Mouse (Mus musculus): ENCODE measurements around the gene Stxbp3.

Gene Stxbp3

DNA sequence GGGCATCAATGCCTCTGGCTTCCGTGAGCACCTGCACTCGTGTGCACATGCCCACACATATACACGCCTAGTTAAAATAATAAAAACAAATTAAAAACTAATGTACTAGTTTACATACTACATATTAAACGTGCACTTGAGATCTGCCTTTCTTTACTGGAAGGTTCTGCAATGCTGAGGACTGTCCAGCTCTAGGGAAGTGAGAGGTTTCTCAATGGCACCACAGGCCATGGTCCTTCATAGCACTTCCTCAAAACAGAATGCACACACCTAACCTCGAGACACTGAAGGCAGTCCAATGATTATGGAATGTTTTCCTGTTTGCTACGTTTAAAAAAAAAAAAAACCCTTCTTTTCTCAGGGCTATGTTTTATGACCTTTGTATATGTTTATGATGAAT lies 42.6 kb downstream of the Stxbp3 start:
- peak; percentile 27 for DNase-seq (ENCODE audit: low read depth, low spot score)

DNA sequence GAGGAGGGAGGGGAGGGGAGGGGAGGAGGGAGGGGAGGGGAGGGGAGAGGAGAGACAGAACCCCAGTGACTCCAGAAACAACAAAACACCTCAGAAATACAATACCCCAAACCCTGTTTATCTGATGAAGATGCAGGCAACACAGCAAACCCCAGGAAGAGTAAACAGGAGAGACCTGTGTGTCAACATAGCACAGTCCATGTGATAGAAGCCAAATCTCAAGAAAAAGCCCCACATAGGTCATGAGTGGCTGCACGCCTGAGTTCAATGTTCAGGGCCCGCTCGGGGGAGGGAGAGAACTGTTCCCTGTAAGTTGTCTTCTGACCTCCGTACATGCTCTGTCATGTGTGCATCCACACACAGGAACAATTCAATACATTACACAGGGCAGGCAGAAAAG lies 43.9 kb downstream of the Stxbp3 start:
- DNase-seq (ENCODE audit: low read depth, low spot score), result peak; percentile 22

DNA sequence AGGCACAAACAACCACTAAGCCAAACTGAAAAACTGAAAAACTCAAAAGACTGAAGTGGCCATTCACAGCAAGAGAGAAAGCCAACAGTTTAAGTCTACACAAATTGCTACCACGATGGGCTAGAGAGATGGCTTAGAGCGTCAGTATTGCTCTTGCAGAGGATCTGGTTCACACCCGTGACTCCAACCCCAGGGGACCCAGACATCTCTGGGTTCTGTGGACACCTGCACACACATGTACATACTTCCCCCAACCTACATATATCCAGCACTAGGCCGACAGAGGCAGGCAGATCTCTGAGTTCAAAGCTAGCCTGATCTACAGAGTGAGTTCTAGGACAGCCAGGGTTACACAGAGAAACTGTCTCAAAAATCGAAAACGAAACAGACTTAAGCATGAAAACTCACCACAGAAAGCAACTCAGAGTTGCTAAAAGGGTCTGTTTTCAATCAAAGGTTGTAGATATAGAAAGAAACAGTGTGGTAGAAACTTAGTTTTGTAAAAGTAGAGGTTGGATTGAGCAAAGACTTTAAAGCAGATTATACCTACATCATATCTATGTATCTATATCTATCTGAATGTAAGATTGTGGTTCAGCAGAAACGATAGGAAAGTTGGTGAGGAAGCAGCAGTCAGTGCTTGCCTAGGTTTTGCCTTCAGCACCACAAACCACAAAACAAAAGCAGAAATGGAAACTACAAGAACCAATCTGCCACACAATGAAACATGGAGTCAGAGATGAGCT lies 44.6 kb downstream of the Stxbp3 start:
- peak; percentile 62 for DNase-seq (ENCODE audit: low read depth, low spot score)

DNA sequence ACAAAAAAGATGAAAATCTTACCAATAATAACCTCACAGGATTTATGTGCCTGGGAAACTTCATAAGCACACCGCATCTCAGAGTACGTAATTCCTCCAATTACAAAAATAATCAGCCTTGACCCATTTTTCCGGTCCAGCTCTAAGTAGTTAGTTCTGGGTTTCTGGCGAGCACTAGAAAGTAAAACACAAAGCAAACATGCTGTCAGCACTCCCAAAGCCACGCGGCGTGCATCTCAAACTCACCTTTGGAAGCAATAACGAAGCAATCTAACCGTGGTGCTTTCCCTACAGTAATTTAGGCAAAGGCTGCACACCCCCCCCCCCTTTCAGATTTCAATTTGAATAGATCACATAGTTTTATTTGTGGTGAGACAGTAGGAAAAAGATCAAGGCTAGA lies 45.5 kb downstream of the Stxbp3 start:
- DNase-seq (ENCODE audit: low read depth, low spot score), result no peak

DNA sequence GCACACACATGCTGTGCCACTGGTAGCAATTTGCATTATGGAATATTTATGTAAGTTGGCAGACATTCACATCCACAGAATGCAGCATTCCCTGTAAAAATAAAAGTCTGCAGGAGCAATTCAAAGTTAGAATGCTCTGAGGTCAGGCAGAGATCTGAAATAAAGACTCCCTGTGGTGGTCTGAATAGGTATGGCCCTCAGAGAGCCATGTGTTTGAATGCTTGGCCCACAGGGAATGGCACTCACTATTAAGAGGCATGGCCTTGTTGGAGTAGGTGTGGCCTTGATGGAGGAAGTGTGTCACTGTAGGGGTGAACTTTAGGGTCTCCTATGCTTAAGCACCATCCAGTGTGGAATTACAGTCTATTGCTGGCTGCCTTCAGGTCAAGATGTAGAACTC lies 47.9 kb downstream of the Stxbp3 start:
- no peak for DNase-seq (ENCODE audit: low read depth, low spot score)

DNA sequence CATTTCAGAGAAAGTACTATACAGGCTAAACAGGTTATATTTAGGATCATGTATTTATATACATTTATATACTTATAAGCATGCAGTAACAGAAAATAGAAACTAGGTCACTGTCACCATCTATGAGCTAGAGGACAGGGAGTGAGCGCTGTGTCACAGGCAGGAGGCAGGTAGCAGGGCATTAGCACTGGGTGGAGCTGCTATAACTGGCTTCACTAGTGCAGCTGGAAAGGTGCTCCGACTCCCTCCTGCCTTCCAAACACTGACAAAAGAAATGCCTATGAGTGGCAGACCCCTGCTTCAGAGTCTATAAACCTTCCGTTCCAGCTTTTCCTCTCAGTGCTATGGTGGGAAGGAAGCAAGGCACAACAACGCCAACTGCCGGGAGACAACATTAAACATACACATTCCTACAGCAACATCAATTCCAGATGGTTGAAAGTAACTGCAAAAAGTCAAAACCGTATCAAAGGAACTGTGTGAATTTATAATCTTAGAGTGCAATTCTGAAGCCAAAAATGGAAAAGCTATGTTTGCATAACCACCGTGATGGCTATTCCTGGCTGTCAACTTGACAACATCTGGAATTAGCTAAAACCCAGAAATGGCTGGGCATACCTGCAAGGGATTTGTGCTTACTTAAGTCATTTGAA lies 49.1 kb downstream of the Stxbp3 start:
- DNase-seq (ENCODE audit: low read depth, low spot score), result no peak

DNA sequence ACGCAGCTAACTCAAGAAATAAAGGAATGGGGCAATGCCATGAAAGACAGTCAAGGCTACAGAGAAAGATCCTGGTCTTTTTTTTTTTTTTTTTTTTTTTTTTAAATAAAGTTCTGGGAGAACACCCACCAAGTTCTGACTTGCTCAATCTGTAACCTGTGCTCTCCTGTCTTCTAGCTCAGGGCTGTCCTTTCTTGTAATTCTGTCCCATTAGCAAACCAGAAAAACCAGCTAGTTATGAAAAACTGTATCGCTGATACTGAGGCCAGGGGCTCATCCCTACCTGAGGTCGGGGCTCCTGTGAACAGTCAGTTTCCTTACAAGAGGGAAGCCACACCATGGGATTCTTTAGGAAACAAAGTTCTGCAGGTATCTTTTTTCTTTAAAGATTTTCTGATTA lies 49.8 kb downstream of the Stxbp3 start:
- no peak for DNase-seq (ENCODE audit: low read depth, low spot score)

DNA sequence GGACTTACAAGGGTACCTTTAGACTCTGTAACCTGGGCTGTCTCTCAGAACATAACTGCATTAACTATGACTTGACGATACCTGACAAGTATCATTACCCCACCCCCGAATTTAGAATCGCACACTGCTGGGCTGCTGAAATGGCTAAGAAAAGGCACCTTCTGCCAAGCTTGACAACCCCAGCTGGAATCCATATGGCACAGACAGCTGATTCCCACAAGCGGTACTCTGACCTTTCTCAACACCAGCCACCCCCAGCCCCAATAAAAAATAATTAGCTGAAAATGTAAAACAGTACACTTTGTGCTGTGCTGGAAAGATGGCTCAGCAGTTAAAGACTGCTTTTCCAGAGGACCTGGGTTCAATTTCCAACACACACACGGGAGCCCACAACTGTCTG lies 51.0 kb downstream of the Stxbp3 start:
- DNase-seq (ENCODE audit: low read depth, low spot score), result no peak

DNA sequence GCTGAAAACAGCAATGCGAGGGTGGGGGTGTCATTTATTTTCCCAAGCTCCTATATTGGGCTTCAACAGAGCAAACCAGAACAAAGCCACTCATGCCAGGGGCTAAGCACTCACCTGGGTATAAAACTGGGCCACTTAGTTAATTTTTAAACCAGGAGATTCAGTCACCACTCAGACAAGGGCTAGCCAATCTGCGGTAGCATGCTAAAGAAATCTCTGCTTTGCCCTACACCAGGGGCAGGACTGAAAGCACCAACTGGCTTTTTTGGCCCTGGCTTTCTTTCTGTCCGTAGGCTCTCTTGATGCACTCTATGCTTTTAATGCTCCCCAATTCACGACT lies 51.9 kb downstream of the Stxbp3 start:
- no peak for DNase-seq (ENCODE audit: low read depth, low spot score)

DNA sequence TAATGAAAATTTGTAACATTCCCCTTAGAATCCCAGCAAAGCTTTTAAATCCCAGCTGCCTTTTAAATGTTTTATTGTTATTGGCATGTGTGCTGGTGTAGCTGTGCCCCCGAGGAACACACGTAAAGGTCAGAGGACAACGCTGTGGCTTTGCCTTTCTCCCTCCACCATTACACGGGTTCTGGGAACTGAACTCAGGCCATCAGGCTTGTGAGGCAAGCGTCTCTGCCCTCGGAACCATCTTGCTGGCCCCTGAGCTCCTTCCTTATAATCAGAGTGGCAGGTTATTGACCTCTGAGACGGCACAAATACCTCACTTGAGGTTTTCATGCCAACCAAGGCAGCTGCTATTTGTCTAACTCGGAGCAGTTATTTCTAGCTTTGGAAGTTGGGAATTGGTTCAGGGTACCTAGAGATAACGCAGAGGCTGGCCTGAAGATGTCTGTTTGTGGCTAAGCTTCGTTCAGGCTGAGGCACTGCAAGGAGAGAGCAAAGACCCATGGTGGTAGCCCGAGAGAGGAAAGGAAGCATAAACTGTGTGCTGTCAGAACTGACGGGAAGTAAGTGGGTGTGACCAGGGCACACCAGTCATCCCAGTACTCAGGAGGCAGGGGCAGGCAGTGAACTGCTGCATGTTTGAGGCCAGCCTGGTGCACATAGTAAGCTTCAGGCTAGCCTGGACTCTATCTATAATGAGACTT lies 52.4 kb downstream of the Stxbp3 start:
- DNase-seq (ENCODE audit: low read depth, low spot score), result no peak

DNA sequence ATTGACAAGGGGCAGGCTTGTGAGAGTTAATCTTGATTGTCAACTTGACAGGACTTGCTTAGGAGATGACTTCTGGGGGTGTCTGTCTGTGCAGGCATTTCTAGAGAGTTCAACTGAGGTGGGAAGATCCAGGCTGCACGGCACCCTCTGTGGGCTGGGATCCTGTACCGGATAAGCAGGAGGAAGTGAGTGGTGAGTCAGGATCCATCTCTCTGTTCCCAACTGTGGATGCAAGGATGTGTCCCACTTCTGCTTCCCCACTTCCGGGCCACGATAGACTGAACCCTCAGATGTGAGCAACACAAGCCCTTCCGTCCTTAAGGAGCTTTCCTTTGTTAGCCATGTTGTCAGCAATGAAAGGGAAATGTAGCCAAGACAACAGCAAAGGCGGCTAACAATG lies 53.8 kb downstream of the Stxbp3 start:
- no peak for DNase-seq (ENCODE audit: low read depth, low spot score)

DNA sequence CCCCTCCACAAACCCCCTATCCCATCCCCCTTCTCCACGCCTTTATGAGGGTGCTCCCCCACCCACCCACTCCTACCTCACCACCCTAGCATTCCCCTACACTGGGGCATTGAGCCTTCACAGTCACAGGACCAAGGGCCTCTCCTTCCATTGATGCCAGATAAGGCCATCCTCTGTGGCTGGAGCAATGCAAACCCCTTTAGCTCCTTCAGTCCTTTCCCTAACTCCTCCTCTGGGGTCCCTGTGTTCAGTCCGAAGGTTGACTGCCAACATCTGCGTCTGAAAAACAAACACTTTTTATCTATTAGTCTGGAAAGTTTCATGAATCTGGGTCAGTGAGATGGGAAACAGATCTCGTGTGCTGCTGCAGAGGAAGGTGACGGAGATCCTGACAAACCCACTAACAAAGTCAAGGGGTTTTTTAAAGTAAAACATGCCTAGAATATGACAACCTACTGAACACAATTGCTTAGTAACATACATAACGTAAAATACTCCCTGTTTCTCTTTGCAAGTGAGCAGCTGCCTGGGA lies 57.9 kb downstream of the Stxbp3 start:
- DNase-seq (ENCODE audit: low read depth, low spot score), result no peak

DNA sequence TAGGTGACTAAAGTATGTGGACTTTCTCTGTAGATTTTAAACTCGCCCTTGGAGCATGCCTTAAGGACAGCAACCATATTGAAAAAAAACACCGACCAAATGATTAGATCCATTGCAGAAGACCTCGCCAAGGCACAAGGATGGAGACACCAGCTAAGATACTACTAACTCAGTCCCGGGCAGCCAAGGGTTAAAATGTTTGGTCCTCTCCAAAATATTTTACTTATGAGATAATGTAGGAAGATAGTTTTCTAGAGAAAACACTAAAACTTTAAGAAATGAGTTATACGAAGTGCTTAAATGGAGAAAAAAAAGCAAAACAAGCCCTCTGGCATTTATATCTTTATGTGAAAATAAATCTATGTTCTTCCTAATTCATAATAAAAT lies 58.4 kb downstream of the Stxbp3 start:
- DNase-seq (ENCODE audit: low read depth, low spot score), result no peak

DNA sequence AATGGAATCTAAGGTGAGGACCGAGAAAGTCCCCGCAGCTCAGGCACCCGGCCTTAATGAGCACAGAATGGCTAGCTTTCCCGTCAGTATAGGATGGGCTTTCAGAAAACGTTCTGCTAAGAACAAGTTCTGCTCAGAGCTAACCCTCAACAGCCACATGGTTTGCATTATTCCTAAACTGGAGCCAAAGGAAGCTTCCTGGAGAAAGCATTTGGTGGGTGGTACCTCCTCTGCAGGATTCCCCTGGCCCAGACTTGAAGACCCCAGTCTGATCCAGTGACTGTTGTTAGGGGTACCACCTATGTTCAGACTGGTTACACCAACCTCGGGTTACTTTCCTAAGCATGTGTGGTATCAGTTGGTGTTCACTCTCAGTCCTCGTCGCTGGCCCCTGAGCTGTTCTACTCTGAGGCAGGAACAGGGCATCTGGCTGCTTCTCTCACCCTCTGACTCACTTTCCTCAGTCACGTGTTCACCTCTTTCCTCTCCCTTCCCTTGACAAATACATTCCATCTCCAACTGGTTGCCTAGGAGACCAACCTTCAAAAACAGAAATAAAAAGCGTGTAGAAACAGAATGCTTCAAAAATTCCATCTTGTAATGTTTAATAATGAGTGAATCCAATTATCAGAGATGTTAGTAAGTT lies 59.0 kb downstream of the Stxbp3 start:
- no peak for DNase-seq (ENCODE audit: low read depth, low spot score)

DNA sequence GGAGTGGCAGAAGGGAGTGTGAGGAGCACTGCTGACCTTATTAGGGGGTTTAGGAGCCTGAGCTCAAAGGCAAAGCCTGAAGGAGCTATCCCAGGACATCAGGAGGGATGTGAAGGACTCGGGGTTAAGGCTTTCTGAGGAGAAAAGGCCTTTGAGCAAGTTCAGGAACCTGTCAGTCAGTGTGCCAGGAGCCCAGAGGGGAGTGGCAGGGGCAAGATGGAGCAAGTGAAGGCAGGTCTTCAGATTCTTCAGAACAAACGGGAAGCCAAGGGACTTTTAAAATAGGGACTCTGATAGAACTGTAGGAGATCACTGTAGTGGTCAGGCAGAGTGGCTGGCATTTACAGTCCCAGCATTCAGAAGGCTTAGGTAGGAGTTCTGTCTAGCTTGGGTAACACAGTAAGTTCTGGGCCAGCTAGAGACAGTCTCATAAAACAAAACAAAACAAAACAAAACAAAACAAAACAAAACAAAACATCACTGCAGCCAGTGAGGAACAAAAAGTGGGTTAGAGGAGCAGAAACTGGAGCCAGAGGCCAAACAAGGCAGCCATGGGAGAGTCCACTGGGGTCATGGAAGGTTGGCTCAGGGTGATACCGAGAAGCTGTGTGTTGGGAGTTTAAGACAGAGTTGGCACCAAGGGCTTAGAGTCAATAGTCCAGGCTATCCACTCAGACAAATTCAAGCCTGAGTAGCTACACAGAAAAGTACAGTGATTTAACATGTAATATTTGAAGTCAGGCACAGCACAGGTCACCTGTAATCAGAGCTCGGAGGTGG lies 61.4 kb downstream of the Stxbp3 start:
- no peak for DNase-seq (ENCODE audit: low read depth, low spot score)

DNA sequence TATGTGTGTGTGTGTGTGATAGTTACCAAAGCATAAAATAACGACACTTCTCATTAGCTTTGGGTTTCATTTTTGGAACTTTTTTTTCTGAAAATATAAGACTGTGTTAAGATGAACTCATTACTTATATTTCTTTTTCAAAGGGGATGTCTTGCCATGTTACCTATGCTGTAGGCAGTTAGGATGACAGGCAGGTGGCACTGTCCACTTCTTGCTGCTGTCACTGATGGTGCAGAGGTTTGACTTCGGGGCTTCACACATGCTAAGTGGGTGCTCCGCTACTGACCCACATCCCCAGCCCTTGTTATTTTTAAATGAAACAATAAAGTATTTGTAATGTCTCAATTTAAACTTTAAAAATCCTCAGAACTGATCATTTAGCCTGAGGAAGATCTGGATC lies 67.5 kb downstream of the Stxbp3 start:
- DNase-seq (ENCODE audit: low read depth, low spot score), result peak; percentile 50

DNA sequence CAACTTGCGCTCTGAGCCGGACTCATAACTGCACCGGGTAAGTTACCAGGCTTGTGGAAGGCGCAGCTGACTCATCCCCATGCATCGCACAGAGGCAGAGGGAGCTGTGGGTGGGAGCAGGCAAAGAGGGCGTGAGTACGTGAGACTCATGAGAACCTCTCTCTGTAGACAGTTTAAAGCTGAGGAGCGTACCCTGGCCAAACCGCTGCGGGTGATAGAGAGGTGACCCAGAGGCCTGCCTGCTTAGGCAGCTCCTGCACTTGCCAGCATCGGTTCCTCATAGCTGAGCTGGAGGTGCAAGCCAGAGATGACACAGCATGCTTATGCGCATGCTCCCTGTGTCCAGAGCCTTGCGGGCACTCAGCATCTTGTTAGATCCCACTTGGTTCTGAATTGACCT lies 68.1 kb downstream of the Stxbp3 start:
- DNase-seq (ENCODE audit: low read depth, low spot score), result no peak

DNA sequence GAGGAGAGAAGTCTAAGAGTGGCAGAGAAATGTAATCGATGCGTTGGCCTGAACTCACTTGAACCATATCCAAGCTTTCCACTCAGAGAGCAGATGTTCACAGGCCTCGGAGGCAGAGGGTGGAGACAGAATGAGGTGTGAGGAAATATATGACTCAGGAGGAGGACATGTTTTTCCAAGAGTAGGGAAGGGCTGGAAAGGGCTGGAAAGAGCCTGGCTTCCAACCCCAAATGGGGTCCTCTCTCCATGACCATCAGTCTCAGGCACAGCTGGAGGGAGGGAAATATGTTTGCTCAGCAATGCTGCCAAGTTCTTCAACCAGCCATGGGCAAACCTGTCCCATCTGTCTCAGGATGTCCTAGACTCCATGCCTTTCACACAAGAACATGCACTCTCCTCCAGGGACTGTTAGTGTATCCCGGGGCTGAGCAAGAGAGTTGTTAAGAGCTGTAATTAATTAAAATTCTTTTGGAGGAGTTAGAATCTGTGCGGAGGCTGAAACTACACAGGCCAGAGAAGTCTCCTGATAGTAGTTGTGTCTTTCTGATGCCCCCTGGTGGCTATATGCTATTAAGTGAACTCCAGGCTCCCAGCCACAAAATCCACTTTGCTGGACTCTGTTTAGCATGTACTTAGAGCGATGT lies 69.5 kb downstream of the Stxbp3 start:
- peak; percentile 76 for DNase-seq (ENCODE audit: low read depth, low spot score)

DNA sequence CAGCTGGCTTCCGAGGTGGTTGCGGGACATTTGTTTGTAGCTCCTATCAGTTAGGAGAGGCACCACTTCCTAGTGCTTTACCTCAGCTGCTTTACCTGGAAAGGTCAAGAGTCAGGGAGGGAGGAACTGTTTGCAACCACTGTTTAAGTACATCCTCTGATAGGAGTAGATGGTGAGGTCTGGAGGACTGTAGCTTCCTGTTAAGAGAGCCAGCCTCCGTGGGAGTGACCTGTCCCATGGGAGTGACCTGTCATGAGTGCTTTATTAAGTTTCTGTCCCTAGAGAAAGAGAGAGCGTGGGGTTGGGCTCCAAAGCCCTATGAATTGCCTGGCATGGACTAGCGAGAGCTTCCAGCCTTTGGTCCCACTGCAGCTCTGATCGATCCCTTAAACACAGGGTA lies 70.8 kb downstream of the Stxbp3 start:
- no peak for DNase-seq (ENCODE audit: low read depth, low spot score)

DNA sequence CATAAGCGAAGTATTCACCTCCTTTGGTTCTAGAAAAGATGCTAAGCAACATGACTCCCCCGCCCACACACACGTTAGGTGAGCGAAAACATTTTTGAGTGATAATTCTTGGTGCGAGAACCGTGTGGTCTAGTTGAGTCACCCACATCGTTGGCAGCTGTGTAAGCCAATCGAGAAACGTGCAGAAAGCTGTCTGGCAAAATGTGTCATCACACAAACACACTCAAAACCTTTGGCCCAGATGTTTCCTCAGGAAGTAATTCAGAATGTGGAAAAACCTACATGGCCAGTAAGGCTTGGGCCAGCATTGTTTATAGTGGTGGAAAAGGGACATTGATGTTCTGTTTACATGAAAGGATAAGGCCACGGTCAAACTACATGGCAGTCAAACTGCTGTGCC lies 72.9 kb downstream of the Stxbp3 start:
- no peak for DNase-seq (ENCODE audit: low read depth, low spot score)

DNA sequence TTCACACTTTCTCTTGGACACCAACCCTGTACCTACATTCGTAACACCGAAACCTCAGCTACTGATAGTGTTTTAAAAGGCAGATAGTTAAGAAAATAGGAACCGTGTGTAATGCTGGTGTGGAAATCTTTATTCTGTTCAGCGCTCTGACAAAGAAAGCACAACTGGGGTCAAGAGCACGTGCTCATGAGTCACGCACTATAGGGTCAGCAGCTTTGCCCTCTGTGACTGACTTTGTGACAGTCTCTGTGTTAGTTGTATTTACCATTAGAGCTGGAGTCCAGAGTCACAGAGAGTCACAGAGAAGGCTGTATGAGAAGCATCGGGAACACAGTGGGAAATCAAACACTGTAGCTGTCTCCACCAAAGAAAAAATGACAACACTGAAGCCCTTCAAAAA lies 73.4 kb downstream of the Stxbp3 start:
- no peak for DNase-seq (ENCODE audit: low read depth, low spot score)

Measured in A20 (cell line).